Mouse (Mus musculus): ENCODE data around the gene Espn. TPM values are rescaled to one million over a fixed set of nuclear protein-coding genes. Genes with fewer than 3 reads are reported as not detected.

Espn gene
- polyA plus RNA-seq, 1 experiment, result 0.08 TPM

DNA sequence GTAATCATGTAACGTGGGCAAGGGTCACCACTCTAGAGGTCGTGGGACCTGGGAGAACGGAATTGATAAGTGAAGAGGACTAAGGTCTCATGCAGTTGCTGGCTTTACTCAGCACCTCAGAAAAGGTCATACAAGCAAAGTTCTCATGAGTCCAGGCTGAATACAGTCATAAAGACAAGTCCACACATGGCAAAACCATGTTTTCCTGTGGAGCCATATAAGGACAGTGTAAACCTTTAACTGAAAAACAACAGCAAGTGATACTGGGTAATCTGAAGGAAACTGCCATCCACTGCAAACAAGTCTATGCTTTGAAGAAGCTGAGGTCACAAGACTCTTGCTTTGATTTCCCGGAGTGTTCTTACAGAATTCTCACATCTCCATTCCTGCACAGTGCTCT lies 37.5 kb upstream of the Espn start:
- Histone ChIP-seq H3K4me3 (replicated peaks) (no peak overlapping the region), H3K9me3 (ENCODE audit: control insufficient read depth, low read length) (no peaks in the 10 kb centered on the region), H3K4me1 (ENCODE audit: control insufficient read depth) (peaks cover 49% of the 10 kb centered on the region), H3K27me3 (ENCODE audit: control insufficient read depth) (no peaks in the 10 kb centered on the region; the same call in 1 of the 2 replicates), H3K36me3 (ENCODE audit: control insufficient read depth) (no peaks in the 10 kb centered on the region)
- no peak for TF ChIP-seq GATA1 (IDR thresholded peaks at IDR 0.05; ENCODE audit: low read length)
- TF ChIP-seq TAL1 (IDR thresholded peaks at IDR 0.05; ENCODE audit: low read length), result no peak

- H3K4me3 ChIP-seq (replicated peaks), result no peak overlapping the region
- H3K27me3 ChIP-seq (ENCODE audit: control insufficient read depth), result no peaks in the 10 kb centered on the region; the same call in 1 of the 2 replicates
- TF ChIP-seq GATA1 (IDR thresholded peaks at IDR 0.05; ENCODE audit: low read length) (no peak), TAL1 (IDR thresholded peaks at IDR 0.05; ENCODE audit: low read length) (no peak)
- no peaks in the 10 kb centered on the region for H3K36me3 ChIP-seq (ENCODE audit: control insufficient read depth)
- H3K4me1 ChIP-seq (ENCODE audit: control insufficient read depth), result peaks cover 47% of the 10 kb centered on the region
- no peaks in the 10 kb centered on the region for H3K9me3 ChIP-seq (ENCODE audit: control insufficient read depth, low read length)
These were observed 36.9 kb upstream of the Espn start for GRCm38 (mm10) chr4:152189071-152189470.

GRCm38 (mm10) chr4:152188651-152189050 lies 36.5 kb upstream of the Espn start:
- Histone ChIP-seq H3K9me3 (ENCODE audit: control insufficient read depth, low read length) (no peaks in the 10 kb centered on the region), H3K4me1 (ENCODE audit: control insufficient read depth) (peaks cover 47% of the 10 kb centered on the region), H3K4me3 (replicated peaks) (no peak overlapping the region), H3K27me3 (ENCODE audit: control insufficient read depth) (no peaks in the 10 kb centered on the region; the same call in 1 of the 2 replicates), H3K36me3 (ENCODE audit: control insufficient read depth) (no peaks in the 10 kb centered on the region)
- TF ChIP-seq GATA1 (IDR thresholded peaks at IDR 0.05; ENCODE audit: low read length) (no peak), TAL1 (IDR thresholded peaks at IDR 0.05; ENCODE audit: low read length) (no peak)

- no peaks in the 10 kb centered on the region; the same call in 1 of the 2 replicates for H3K27me3 ChIP-seq (ENCODE audit: control insufficient read depth)
- peaks cover 47% of the 10 kb centered on the region for H3K4me1 ChIP-seq (ENCODE audit: control insufficient read depth)
- H3K9me3 ChIP-seq (ENCODE audit: control insufficient read depth, low read length), result no peaks in the 10 kb centered on the region
- TF ChIP-seq GATA1 (IDR thresholded peaks at IDR 0.05; ENCODE audit: low read length) (no peak), TAL1 (IDR thresholded peaks at IDR 0.05; ENCODE audit: low read length) (no peak)
- H3K36me3 ChIP-seq (ENCODE audit: control insufficient read depth), result no peaks in the 10 kb centered on the region
- H3K4me3 ChIP-seq (replicated peaks), result no peak overlapping the region
These were observed 35.0 kb upstream of the Espn start for GRCm38 (mm10) chr4:152187142-152187541.

DNA sequence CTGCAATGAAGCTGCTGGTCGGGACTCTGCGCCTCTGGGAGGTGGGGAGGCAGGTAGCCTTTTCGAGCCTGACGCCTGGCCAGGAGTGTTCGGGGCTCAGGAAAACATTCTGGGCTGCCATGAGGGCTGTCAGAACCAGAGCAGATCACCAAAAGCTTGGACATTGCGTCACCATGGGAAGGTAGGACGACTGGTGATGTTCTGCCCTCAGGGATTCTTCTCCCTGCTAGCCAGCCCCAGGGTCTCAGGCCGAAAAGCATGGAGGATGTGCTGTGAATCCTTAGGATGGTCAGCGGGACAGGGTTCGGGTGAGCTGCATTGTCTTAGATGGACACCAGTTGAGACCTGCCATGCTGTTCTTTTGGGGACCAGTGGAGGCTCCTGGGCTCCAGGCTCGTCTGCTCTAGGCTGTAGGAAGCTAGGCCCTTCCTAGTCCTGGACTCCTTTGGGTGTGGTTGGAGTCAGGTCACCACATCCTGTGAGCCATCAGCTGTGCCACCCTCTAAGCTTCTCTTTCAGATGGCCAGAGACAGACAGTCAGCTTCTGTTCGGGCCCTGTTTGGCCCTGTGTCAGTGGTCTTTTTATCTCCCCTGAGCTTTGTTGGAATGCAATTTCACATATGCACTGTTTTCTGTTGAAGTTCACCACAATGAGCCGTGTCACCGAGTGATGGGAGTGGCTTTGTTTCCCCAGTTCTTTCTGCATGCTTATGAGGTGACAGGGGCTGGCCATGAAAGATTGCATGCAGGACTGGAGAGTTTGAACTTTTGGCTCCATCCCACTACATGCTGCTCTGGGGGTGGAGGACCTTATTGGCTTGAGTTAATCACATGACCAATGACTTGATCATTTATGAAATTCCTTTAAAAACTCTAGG lies 34.3 kb upstream of the Espn start:
- no peaks in the 10 kb centered on the region; the same call in 1 of the 2 replicates for H3K27me3 ChIP-seq (ENCODE audit: control insufficient read depth)
- peaks cover 47% of the 10 kb centered on the region for H3K4me1 ChIP-seq (ENCODE audit: control insufficient read depth)
- H3K36me3 ChIP-seq (ENCODE audit: control insufficient read depth), result no peaks in the 10 kb centered on the region

GRCm38 (mm10) chr4:152185510-152186204 lies 33.5 kb upstream of the Espn start:
- Histone ChIP-seq H3K9me3 (ENCODE audit: control insufficient read depth, low read length) (no peaks in the 10 kb centered on the region), H3K4me1 (ENCODE audit: control insufficient read depth) (peaks cover 43% of the 10 kb centered on the region), H3K27me3 (ENCODE audit: control insufficient read depth) (no peaks in the 10 kb centered on the region; the same call in 1 of the 2 replicates), H3K4me3 (replicated peaks) (no peak overlapping the region), H3K36me3 (ENCODE audit: control insufficient read depth) (no peaks in the 10 kb centered on the region)
- TF ChIP-seq GATA1 (IDR thresholded peaks at IDR 0.05; ENCODE audit: low read length) (no peak), TAL1 (IDR thresholded peaks at IDR 0.05; ENCODE audit: low read length) (no peak)

More for the DNA sequence above, 34.3 kb upstream of the Espn start:
- Histone ChIP-seq H3K4me3 (replicated peaks) (no peak overlapping the region), H3K9me3 (ENCODE audit: control insufficient read depth, low read length) (no peaks in the 10 kb centered on the region)
- TF ChIP-seq GATA1 (IDR thresholded peaks at IDR 0.05; ENCODE audit: low read length) (no peak), TAL1 (IDR thresholded peaks at IDR 0.05; ENCODE audit: low read length) (no peak)

GRCm38 (mm10) chr4:152185137-152185509 lies 33.0 kb upstream of the Espn start:
- no peak for TF ChIP-seq GATA1 (IDR thresholded peaks at IDR 0.05; ENCODE audit: low read length)
- TF ChIP-seq TAL1 (IDR thresholded peaks at IDR 0.05; ENCODE audit: low read length), result no peak
- peaks cover 3% of the 10 kb centered on the region for H3K27me3 ChIP-seq (ENCODE audit: control insufficient read depth)
- no peaks in the 10 kb centered on the region for H3K9me3 ChIP-seq (ENCODE audit: control insufficient read depth, low read length)
- H3K4me3 ChIP-seq (replicated peaks), result no peak overlapping the region
- no peaks in the 10 kb centered on the region for H3K36me3 ChIP-seq (ENCODE audit: control insufficient read depth)
- peaks cover 39% of the 10 kb centered on the region for H3K4me1 ChIP-seq (ENCODE audit: control insufficient read depth)

- H3K4me1 ChIP-seq (ENCODE audit: control insufficient read depth), result peaks cover 32% of the 10 kb centered on the region
- H3K9me3 ChIP-seq (ENCODE audit: control insufficient read depth, low read length), result no peaks in the 10 kb centered on the region
- H3K27me3 ChIP-seq (ENCODE audit: control insufficient read depth), result peaks cover 10% of the 10 kb centered on the region
- TF ChIP-seq TAL1 (IDR thresholded peaks at IDR 0.05; ENCODE audit: low read length) (no peak), GATA1 (IDR thresholded peaks at IDR 0.05; ENCODE audit: low read length) (no peak)
- H3K36me3 ChIP-seq (ENCODE audit: control insufficient read depth), result no peaks in the 10 kb centered on the region
- no peak overlapping the region for H3K4me3 ChIP-seq (replicated peaks)
These were observed 32.3 kb upstream of the Espn start for GRCm38 (mm10) chr4:152184353-152185035.

DNA sequence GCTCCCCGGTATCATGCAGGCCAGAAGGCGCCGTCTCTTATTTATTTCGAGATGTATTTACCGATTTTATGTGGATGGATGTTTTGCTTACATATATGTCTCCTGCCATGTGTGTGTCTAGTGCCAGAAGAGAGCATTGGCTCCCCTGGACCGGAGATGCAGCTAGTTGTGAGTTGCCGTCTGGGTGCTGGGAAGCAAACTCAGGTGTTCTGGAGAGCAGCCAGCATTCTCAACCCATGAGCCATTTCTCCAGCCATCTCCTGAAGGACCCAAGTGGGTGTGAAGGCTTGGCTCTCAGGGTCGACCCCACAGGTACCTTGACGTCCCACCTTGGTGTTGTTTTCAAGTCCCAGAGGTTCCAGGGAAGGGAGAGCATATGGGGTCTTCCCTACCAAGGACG lies 30.0 kb upstream of the Espn start:
- no peak overlapping the region for H3K4me3 ChIP-seq (replicated peaks)
- TF ChIP-seq TAL1 (IDR thresholded peaks at IDR 0.05; ENCODE audit: low read length) (no peak), GATA1 (IDR thresholded peaks at IDR 0.05; ENCODE audit: low read length) (no peak)
- peaks cover 49% of the 10 kb centered on the region for H3K4me1 ChIP-seq (ENCODE audit: control insufficient read depth)
- H3K9me3 ChIP-seq (ENCODE audit: control insufficient read depth, low read length), result no peaks in the 10 kb centered on the region
- no peaks in the 10 kb centered on the region for H3K36me3 ChIP-seq (ENCODE audit: control insufficient read depth)
- peaks cover 29% of the 10 kb centered on the region for H3K27me3 ChIP-seq (ENCODE audit: control insufficient read depth)

Measured in erythroblast, embryonic 14.5 days (primary cell).